Mouse (Mus musculus) myocyte (in vitro differentiated cells): ENCODE measurements around the gene Cct5. TPM values are rescaled to one million over a fixed set of nuclear protein-coding genes. Genes with fewer than 3 reads are reported as not detected.

Experiments used
- H3K27me3 ChIP-seq: one replicate; pipeline ENCODE4 v1.6.1; 2011; ENCODE audit not compliant: control insufficient read depth, insufficient read depth, insufficient read length
- H3K36me3 ChIP-seq: one replicate; pipeline ENCODE4 v1.6.1; 2011; ENCODE audit not compliant: control insufficient read depth, insufficient read depth
- H3K4me2 ChIP-seq: one replicate; pipeline ENCODE4 v1.6.1; 2011; ENCODE audit warnings: low read depth, control low read depth
- H3K4me3 ChIP-seq: one replicate; pipeline ENCODE4 v1.5.1; 2011; ENCODE audit warnings: mild to moderate bottlenecking, control low read depth, moderate library complexity
- H3K79me2 ChIP-seq: one replicate; pipeline ENCODE4 v1.6.1; 2011; ENCODE audit not compliant: control insufficient read depth, insufficient read depth
- H3ac ChIP-seq: one replicate; pipeline ENCODE4 v1.6.1; 2011; ENCODE audit not compliant: control insufficient read depth, insufficient read length
- CEBPB ChIP-seq: IDR thresholded peaks from 2 replicates; pipeline ENCODE4 v1.6.1; 2011; ENCODE audit warnings: mild to moderate bottlenecking, moderate library complexity; ENCODE audit not compliant: poor library complexity, insufficient read depth, severe bottlenecking
- E2F4 ChIP-seq: IDR thresholded peaks from one replicate; pipeline ENCODE4 v1.6.1; 2011; ENCODE audit warnings: mild to moderate bottlenecking, control low read depth, moderate library complexity; ENCODE audit not compliant: insufficient read depth
- MAX ChIP-seq: IDR thresholded peaks from one replicate; pipeline ENCODE4 v1.6.1; 2011; ENCODE audit warnings: low read depth, mild to moderate bottlenecking, control low read depth
- MYOD1 ChIP-seq, 3 experiments: IDR thresholded peaks; one replicate each; pipeline ENCODE4 v1.6.1; 2011; ENCODE audit warnings: control low read depth in 2 of 3, low read depth in 2 of 3, mild to moderate bottlenecking in 2 of 3, moderate library complexity in 1 of 3; ENCODE audit not compliant: insufficient read length in 2 of 3, control insufficient read depth in 1 of 3
- MYOG ChIP-seq, 3 experiments: IDR thresholded peaks; one replicate each; pipeline ENCODE4 v1.6.1; 2011; ENCODE audit warnings: control low read depth in 2 of 3, low read depth in 2 of 3, mild to moderate bottlenecking in 2 of 3; ENCODE audit not compliant: insufficient read length in 2 of 3, control insufficient read depth in 1 of 3, insufficient read depth in 1 of 3
- POLR2A ChIP-seq: IDR thresholded peaks from one replicate; pipeline ENCODE4 v1.6.1; 2011; ENCODE audit warnings: low read depth, mild to moderate bottlenecking, control low read depth, moderate library complexity; ENCODE audit not compliant: insufficient read length
- POLR2AphosphoS2 ChIP-seq: IDR thresholded peaks from one replicate; pipeline ENCODE4 v1.6.1; 2011; ENCODE audit warnings: low read depth, control low read depth; ENCODE audit not compliant: insufficient read length
- REST ChIP-seq: IDR thresholded peaks from one replicate; pipeline ENCODE4 v1.6.1; 2011; ENCODE audit warnings: mild to moderate bottlenecking, control low read depth, moderate library complexity; ENCODE audit not compliant: insufficient read depth, insufficient read length
- SRF ChIP-seq: IDR thresholded peaks from one replicate; pipeline ENCODE4 v1.6.1; 2011; ENCODE audit warnings: low read depth; ENCODE audit not compliant: control insufficient read depth, insufficient read length
- TCF12 ChIP-seq: IDR thresholded peaks from one replicate; pipeline ENCODE4 v1.6.1; 2011; ENCODE audit warnings: mild to moderate bottlenecking, control low read depth; ENCODE audit not compliant: poor library complexity, insufficient read depth, severe bottlenecking
- TCF3 ChIP-seq: IDR thresholded peaks from one replicate; pipeline ENCODE4 v1.6.1; 2011; ENCODE audit warnings: low read depth, control low read depth; ENCODE audit not compliant: insufficient read length
- USF1 ChIP-seq: IDR thresholded peaks from one replicate; pipeline ENCODE4 v1.6.1; 2011; ENCODE audit warnings: low read depth, mild to moderate bottlenecking, control low read depth, moderate library complexity
- polyA plus RNA-seq: library from polyadenylated mRNA; unstranded; fragments of >200 nt; fragmentation: generic; extraction: Trizol; gene quantifications from one replicate; pipeline ENCODE4 v1.2.1, GENCODE M21; 2012; ENCODE audit warnings: missing spikeins

The Cct5 gene
- polyA plus RNA-seq, 1 experiment: 521 TPM

GRCm38 (mm10) chr15:31547421-31547820, 54.2 kb downstream of the Cct5 start:
- Histone ChIP-seq H3K4me2 (peak overlapping the region; percentile 49), H3K27me3 (no peaks in the 10 kb centered on the region), H3K36me3 (no peaks in the 10 kb centered on the region), H3ac (no peak overlapping the region), H3K79me2 (no peaks in the 10 kb centered on the region), H3K4me3 (no peak overlapping the region)
- no peak for TF ChIP-seq POLR2A
- no peak for TF ChIP-seq TCF12
- no peak for TF ChIP-seq REST
- no peak for TF ChIP-seq TCF3
- no peak for TF ChIP-seq SRF
- TF ChIP-seq MYOD1 (IDR thresholded peaks at IDR 0.05; ENCODE audit: control insufficient read depth in 1 of 3, insufficient read length in 2 of 3, low read depth in 2 of 3): no peak
- no peak for TF ChIP-seq USF1
- no peak for TF ChIP-seq MAX
- TF ChIP-seq CEBPB: no peak
- TF ChIP-seq MYOG (IDR thresholded peaks at IDR 0.05; ENCODE audit: control insufficient read depth in 1 of 3, insufficient read depth in 1 of 3, insufficient read length in 2 of 3, low read depth in 2 of 3): no peak
- TF ChIP-seq E2F4: no peak
- TF ChIP-seq POLR2AphosphoS2: no peak

- TF ChIP-seq POLR2A: no peak
- TF ChIP-seq E2F4: no peak
- TF ChIP-seq MAX: no peak
- TF ChIP-seq TCF3: no peak
- TF ChIP-seq USF1: no peak
- TF ChIP-seq MYOG (IDR thresholded peaks at IDR 0.05; ENCODE audit: control insufficient read depth in 1 of 3, insufficient read depth in 1 of 3, insufficient read length in 2 of 3, low read depth in 2 of 3): no peak
- TF ChIP-seq TCF12: no peak
- TF ChIP-seq CEBPB: no peak
- no peak for TF ChIP-seq POLR2AphosphoS2
These were observed 55.3 kb downstream of the Cct5 start for GRCm38 (mm10) chr15:31546291-31546690.

GRCm38 (mm10) chr15:31545058-31545457, 56.5 kb downstream of the Cct5 start:
- H3K4me3 ChIP-seq: no peak overlapping the region
- TF ChIP-seq MYOG (IDR thresholded peaks at IDR 0.05; ENCODE audit: control insufficient read depth in 1 of 3, insufficient read depth in 1 of 3, insufficient read length in 2 of 3, low read depth in 2 of 3) (no peak), CEBPB (no peak), USF1 (no peak), POLR2A (no peak), REST (no peak), E2F4 (no peak), POLR2AphosphoS2 (no peak), MYOD1 (IDR thresholded peaks at IDR 0.05; ENCODE audit: control insufficient read depth in 1 of 3, insufficient read length in 2 of 3, low read depth in 2 of 3) (no peak), SRF (no peak), TCF3 (no peak), MAX (no peak), TCF12 (no peak)
- H3K4me2 ChIP-seq: no peak overlapping the region
- no peak overlapping the region for H3ac ChIP-seq
- H3K79me2 ChIP-seq: no peaks in the 10 kb centered on the region
- no peaks in the 10 kb centered on the region for H3K36me3 ChIP-seq
- no peaks in the 10 kb centered on the region for H3K27me3 ChIP-seq

More at GRCm38 (mm10) chr15:31546291-31546690, 55.3 kb downstream of the Cct5 start:
- H3ac ChIP-seq: no peak overlapping the region
- H3K4me3 ChIP-seq: no peak overlapping the region
- H3K27me3 ChIP-seq: no peaks in the 10 kb centered on the region
- peak overlapping the region; percentile 69 for H3K4me2 ChIP-seq
- H3K79me2 ChIP-seq: no peaks in the 10 kb centered on the region
- H3K36me3 ChIP-seq: no peaks in the 10 kb centered on the region

GRCm38 (mm10) chr15:31543246-31543645, 58.4 kb downstream of the Cct5 start:
- H3K36me3 ChIP-seq: no peaks in the 10 kb centered on the region
- H3ac ChIP-seq: no peak overlapping the region
- no peaks in the 10 kb centered on the region for H3K27me3 ChIP-seq
- H3K4me2 ChIP-seq: peak overlapping the region; percentile 52
- no peak overlapping the region for H3K4me3 ChIP-seq
- TF ChIP-seq E2F4 (no peak), MYOG (IDR thresholded peaks at IDR 0.05; ENCODE audit: control insufficient read depth in 1 of 3, insufficient read depth in 1 of 3, insufficient read length in 2 of 3, low read depth in 2 of 3) (no peak)
- no peaks in the 10 kb centered on the region for H3K79me2 ChIP-seq

GRCm38 (mm10) chr15:31542013-31542958, 59.3 kb downstream of the Cct5 start:
- Histone ChIP-seq H3K4me3 (no peak overlapping the region), H3K27me3 (no peaks in the 10 kb centered on the region), H3K4me2 (peak overlapping the region; percentile 52), H3ac (no peak overlapping the region), H3K79me2 (no peaks in the 10 kb centered on the region), H3K36me3 (no peaks in the 10 kb centered on the region)
- TF ChIP-seq CEBPB: no peak
- TF ChIP-seq TCF12: no peak
- TF ChIP-seq E2F4: no peak
- TF ChIP-seq POLR2AphosphoS2: no peak
- TF ChIP-seq TCF3: no peak
- no peak for TF ChIP-seq SRF
- no peak for TF ChIP-seq USF1
- no peak for TF ChIP-seq MYOG (IDR thresholded peaks at IDR 0.05; ENCODE audit: control insufficient read depth in 1 of 3, insufficient read depth in 1 of 3, insufficient read length in 2 of 3, low read depth in 2 of 3)
- TF ChIP-seq MYOD1 (IDR thresholded peaks at IDR 0.05; ENCODE audit: control insufficient read depth in 1 of 3, insufficient read length in 2 of 3, low read depth in 2 of 3): no peak
- no peak for TF ChIP-seq MAX
- no peak for TF ChIP-seq POLR2A
- TF ChIP-seq REST: no peak
